Mouse (Mus musculus): ENCODE results near the gene Ppp4r4. TPM values are rescaled to one million over a fixed set of nuclear protein-coding genes. Genes with fewer than 3 reads are reported as not detected.

Ppp4r4 gene
- polyA plus RNA-seq, 1 experiment = 3.7 TPM

DNA sequence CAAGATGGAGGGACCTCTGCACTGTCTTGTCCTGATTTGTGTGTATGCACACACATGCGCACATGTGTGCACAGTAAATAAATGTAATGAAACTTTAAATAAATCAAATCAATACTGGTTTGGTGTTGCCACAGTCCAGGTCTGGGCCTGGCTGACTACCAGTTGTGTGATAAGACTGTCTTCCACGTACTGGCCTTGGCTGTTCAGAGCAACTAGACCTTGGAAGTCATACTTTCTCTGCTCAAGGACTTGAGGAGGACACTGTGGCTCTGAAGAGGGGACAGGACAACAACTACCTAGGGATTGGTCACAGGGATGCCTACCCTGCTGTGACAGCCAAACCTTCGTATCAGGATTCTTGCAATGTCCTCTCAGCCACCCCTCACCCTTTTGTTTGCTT lies 28.8 kb upstream of the Ppp4r4 start:
- no peak for DNase-seq (ENCODE audit: low read depth)
- TF ChIP-seq CTCF (IDR thresholded peaks at IDR 0.05; ENCODE audit: borderline replicate concordance, extremely low read depth, insufficient read depth, insufficient read length) (no peak), POLR2A (IDR thresholded peaks at IDR 0.05; ENCODE audit: borderline replicate concordance, extremely low read depth, insufficient read depth, insufficient read length, poor library complexity, severe bottlenecking) (no peak)

DNA sequence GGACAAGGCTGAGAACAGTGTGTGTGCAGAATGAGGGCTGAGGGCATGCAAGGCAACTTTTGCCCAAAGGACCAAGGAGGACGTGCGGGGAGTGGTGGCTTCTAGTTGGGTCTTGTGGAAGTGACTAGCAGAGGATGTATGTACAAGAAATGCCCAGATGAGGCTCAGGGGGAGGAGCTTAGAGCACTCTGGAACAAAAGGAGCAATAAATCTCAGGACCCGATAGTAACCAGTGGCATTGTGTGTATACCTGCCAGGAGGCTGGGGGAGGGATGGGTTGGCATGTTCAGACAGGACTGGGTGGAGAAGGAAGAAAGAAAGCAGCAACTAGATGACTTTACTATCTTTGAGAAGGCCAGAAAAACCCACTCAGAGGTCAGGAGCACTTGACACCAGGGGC lies 27.7 kb upstream of the Ppp4r4 start:
- DNase-seq (ENCODE audit: low read depth) = no peak
- TF ChIP-seq CTCF (IDR thresholded peaks at IDR 0.05; ENCODE audit: borderline replicate concordance, extremely low read depth, insufficient read depth, insufficient read length) (no peak), POLR2A (IDR thresholded peaks at IDR 0.05; ENCODE audit: borderline replicate concordance, extremely low read depth, insufficient read depth, insufficient read length, poor library complexity, severe bottlenecking) (no peak)

DNA sequence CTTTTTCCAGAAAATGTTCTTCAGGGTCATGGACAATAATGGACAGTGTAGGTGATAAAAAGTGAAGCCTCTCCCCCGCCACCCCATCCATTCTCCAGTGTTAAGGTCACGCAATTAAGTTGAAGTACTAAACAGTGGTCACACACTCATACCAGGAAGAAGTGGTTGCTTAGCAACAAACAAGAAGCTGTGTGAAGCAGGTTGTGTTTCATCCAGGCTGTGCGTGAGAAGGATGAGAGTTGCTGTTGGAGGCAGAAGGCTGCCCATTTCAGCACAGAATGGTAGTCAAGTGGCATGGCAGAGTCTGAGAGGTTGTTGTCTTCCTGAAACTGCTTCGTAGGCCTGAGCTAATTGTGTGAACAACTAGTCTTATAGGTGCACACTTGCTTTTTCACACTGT lies 23.7 kb upstream of the Ppp4r4 start:
- peak; percentile 24 for DNase-seq (ENCODE audit: low read depth)
- TF ChIP-seq POLR2A (IDR thresholded peaks at IDR 0.05; ENCODE audit: borderline replicate concordance, extremely low read depth, insufficient read depth, insufficient read length, poor library complexity, severe bottlenecking) (no peak), CTCF (IDR thresholded peaks at IDR 0.05; ENCODE audit: borderline replicate concordance, extremely low read depth, insufficient read depth, insufficient read length) (no peak)

DNA sequence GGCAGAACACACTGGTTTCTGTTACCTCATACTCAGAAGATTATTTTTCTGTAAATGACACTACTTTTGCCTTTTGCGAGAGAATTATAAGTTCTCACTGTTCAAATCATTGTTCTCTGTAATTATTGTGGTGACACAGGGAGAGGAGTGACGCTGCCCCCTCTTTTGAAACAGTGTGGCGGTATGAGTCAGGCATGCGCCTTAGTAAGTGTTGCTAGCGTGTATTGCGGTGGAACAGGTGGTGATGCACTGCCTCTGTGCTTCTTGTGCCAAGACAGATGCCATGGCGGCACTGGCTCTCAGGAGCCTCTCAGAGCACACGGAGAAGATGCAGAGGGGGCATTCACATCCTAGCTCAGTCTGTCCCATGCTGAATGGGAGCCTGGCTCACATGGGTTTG lies 22.2 kb upstream of the Ppp4r4 start:
- TF ChIP-seq POLR2A (IDR thresholded peaks at IDR 0.05; ENCODE audit: borderline replicate concordance, extremely low read depth, insufficient read depth, insufficient read length, poor library complexity, severe bottlenecking) (no peak), CTCF (IDR thresholded peaks at IDR 0.05; ENCODE audit: borderline replicate concordance, extremely low read depth, insufficient read depth, insufficient read length) (no peak)
- DNase-seq (ENCODE audit: low read depth) = peak; percentile 33

DNA sequence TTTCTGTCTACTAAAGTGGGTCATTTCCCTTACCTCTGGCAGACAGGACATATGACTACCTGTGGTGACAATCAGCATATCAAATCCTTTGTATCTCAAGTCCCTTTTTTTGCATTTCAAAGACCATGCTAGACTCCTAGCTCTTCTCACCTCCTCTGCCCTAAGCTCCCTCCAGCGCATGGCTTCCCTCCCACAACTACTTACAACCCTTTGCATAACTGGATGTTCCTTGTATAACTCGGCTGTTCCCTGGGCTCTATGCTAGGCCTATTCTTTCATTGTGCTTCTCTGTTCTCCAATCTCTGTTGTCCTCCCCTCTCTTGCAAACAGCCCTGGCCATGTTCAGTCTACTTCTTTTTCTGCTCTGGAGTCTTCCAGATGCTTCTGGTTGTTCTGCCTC lies 20.5 kb upstream of the Ppp4r4 start:
- no peak for DNase-seq (ENCODE audit: low read depth)
- TF ChIP-seq POLR2A (IDR thresholded peaks at IDR 0.05; ENCODE audit: borderline replicate concordance, extremely low read depth, insufficient read depth, insufficient read length, poor library complexity, severe bottlenecking) = no peak
- no peak for TF ChIP-seq CTCF (IDR thresholded peaks at IDR 0.05; ENCODE audit: borderline replicate concordance, extremely low read depth, insufficient read depth, insufficient read length)

DNA sequence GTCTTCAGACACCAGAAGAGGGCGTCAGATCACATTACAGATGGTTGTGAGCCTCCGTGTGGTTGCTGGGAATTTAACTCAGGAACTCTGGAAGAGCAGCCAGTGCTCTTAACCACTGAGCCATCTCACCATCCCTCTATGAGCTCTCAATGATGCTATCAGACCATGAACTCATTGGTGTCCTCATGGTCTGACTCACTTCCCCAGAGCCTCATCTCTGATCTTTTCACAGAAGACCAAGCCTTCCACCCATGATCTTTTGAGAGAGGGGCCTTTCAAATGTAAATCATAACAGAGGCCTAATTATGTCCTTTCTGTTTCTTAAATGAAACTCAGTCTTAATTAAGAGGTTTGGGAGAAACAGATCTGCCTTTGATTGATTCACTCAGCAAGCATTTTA lies 19.0 kb upstream of the Ppp4r4 start:
- no peak for TF ChIP-seq POLR2A (IDR thresholded peaks at IDR 0.05; ENCODE audit: borderline replicate concordance, extremely low read depth, insufficient read depth, insufficient read length, poor library complexity, severe bottlenecking)
- no peak for TF ChIP-seq CTCF (IDR thresholded peaks at IDR 0.05; ENCODE audit: borderline replicate concordance, extremely low read depth, insufficient read depth, insufficient read length)
- no peak for DNase-seq (ENCODE audit: low read depth)

DNA sequence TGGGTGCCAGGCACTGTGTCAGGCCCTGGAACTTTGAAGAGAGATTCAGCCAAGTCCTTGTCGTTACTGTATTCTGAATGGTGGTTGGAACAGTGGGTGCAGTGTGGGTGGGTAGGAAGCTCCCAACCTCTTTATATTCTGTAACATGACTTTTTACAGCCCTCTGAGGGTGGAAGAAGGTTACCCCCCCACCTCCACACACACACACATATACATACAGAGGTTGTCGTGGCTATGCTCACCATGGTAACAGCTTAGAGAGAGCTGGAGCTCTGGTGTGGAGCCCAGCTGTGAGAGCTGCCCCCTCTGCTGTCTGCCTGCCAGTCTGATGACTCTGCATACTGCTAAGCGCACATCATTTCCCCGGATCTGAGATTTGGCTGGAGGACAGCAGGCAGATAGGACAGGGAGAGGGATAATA lies 18.6 kb upstream of the Ppp4r4 start:
- no peak for TF ChIP-seq POLR2A (IDR thresholded peaks at IDR 0.05; ENCODE audit: borderline replicate concordance, extremely low read depth, insufficient read depth, insufficient read length, poor library complexity, severe bottlenecking)
- TF ChIP-seq CTCF (IDR thresholded peaks at IDR 0.05; ENCODE audit: borderline replicate concordance, extremely low read depth, insufficient read depth, insufficient read length) = no peak
- peak; percentile 83 for DNase-seq (ENCODE audit: low read depth)

DNA sequence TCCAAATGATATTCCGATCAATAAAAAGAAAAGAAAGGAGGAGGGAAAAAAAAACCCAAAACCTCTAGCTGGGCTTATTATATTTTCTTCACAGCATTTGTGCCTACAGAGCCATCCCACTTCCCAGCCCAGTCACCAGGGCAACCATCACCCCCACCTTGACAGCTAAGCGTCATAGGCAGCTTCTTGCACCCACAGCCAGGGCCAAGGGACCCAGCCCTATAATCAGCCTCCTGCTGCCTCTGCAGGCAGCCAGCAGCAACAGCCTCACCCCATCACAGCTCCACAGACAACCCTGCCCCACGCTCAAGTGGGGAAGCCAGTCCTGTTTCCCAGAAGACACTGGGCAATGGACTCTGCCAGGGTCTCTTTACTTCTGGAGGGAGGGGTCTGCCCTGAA lies 17.7 kb upstream of the Ppp4r4 start:
- peak; percentile 11 for DNase-seq (ENCODE audit: low read depth)
- no peak for TF ChIP-seq CTCF (IDR thresholded peaks at IDR 0.05; ENCODE audit: borderline replicate concordance, extremely low read depth, insufficient read depth, insufficient read length)
- TF ChIP-seq POLR2A (IDR thresholded peaks at IDR 0.05; ENCODE audit: borderline replicate concordance, extremely low read depth, insufficient read depth, insufficient read length, poor library complexity, severe bottlenecking) = no peak

DNA sequence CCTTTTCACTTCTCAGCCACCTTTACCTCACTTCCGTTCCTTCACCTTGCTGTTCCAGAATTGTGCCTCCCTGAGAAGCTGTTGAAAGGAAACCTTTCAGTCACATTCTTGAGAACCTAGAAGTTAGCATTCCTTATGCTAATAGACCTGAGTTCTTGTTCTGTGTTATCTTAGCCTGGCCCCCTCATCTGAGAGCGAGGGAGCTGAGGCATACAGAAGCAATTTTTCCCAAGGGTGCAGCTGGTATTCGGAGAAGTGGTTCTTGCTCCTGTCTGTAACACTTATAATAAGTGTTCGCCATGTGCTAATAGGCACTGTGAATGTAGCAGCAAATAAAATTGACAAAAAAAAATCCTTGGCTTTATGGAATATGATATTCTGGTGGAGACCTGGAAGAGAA lies 16.4 kb upstream of the Ppp4r4 start:
- TF ChIP-seq POLR2A (IDR thresholded peaks at IDR 0.05; ENCODE audit: borderline replicate concordance, extremely low read depth, insufficient read depth, insufficient read length, poor library complexity, severe bottlenecking) (no peak), CTCF (IDR thresholded peaks at IDR 0.05; ENCODE audit: borderline replicate concordance, extremely low read depth, insufficient read depth, insufficient read length) (no peak)
- no peak for DNase-seq (ENCODE audit: low read depth)

DNA sequence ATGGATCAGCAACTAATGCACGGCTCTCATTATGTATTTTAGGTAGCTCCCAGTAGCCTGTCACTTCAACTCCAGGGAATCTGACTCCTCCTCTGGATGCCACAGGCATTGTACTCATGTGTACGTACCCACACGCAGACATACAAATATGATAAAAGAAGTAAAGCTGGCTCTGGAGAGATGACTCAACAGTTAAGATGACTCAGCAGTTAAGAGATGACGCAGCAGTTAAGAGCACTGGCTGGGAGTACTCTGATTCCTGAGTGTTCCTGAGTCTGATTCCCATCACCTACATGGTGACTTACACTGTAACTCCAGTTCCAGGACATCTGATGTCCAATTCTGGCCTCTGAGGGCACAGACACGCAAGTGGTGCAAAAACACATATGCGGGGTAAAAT lies 13.4 kb upstream of the Ppp4r4 start:
- DNase-seq (ENCODE audit: low read depth) = no peak
- TF ChIP-seq CTCF (IDR thresholded peaks at IDR 0.05; ENCODE audit: borderline replicate concordance, extremely low read depth, insufficient read depth, insufficient read length) = no peak
- no peak for TF ChIP-seq POLR2A (IDR thresholded peaks at IDR 0.05; ENCODE audit: borderline replicate concordance, extremely low read depth, insufficient read depth, insufficient read length, poor library complexity, severe bottlenecking)

DNA sequence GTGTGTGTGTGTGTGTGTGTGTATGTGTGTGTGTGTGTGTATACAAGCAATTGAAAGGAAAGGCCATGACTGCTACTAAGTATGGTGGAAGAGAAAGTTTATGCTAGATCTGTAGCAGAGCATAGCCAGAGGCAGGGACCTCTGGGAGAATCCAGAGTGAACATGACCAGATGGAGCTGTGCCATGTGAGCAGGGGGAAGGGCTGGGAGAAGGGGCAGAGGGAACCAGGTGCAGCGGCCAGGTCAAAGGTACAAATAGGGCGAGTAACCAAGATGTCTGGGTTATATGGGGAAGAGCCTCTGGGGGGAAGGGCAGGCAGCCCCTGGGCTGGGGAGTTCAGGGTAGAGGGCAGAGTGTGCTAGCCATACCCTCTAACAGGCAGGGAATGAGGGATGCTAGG lies 1.5 kb upstream of the Ppp4r4 start:
- no peak for DNase-seq (ENCODE audit: low read depth)
- TF ChIP-seq CTCF (IDR thresholded peaks at IDR 0.05; ENCODE audit: borderline replicate concordance, extremely low read depth, insufficient read depth, insufficient read length) (no peak), POLR2A (IDR thresholded peaks at IDR 0.05; ENCODE audit: borderline replicate concordance, extremely low read depth, insufficient read depth, insufficient read length, poor library complexity, severe bottlenecking) (no peak)

DNA sequence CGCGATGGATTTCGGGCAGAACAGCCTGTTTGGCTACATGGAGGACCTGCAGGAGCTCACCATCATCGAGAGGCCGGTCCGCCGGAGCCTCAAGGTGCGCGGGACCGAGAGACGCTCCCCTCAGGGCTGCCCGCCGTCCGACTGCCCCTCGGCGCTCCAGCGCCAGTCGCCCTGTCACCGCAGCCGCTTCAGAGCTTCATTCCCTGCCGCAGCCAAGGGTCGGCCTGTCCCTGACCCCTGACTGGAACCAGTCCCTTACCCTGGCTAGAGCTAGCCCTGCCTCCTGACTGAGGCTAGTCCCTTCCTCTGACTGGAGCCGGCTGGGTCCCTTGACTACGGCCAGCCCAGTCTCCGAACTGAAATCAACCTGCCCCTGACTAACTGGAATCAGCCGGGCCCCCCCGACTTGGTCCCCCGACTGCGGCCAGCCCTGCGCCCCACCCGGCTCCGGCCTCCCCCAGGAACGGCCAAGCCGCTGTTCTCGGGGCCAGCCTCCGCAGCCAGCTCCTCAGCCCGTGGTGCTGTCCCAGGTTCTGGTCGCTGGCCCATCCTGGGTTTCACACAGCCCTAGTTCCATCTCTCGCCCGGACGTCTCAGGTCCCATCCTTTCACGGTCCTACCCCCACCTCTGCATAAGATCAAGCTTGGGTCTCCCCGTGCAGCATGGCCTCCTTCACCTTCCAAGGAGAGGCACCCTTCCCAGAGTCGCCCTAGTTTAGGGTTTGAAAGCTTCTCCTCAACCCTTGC lies 739 bp downstream of the Ppp4r4 start:
- no peak for TF ChIP-seq POLR2A (IDR thresholded peaks at IDR 0.05; ENCODE audit: borderline replicate concordance, extremely low read depth, insufficient read depth, insufficient read length, poor library complexity, severe bottlenecking)
- DNase-seq (ENCODE audit: low read depth) = peak; percentile 37
